Mouse (Mus musculus) thymus, adult 2 months (tissue): ENCODE results near the gene Gm21773. TPM values are rescaled to one million over a fixed set of nuclear protein-coding genes. Genes with fewer than 3 reads are reported as not detected.
"Not testable (repeated sequence)": the region's sequence is repeated elsewhere in the genome, so short reads cannot be mapped to it uniquely, and the experiment has no call there.

Experiments
- DNase-seq: peaks from one replicate; pipeline ENCODE4 v3.0.0; 2021
- H3K27ac ChIP-seq: fragments of 200-500 bp; 2 replicates; pipeline ENCODE4 v1.5.1; 2012; ENCODE audit warnings: low read length, control low read depth; ENCODE audit not compliant: control insufficient read depth, insufficient read depth
- H3K27me3 ChIP-seq: fragments of 200-500 bp; 2 replicates; pipeline ENCODE4 v1.6.1; 2012; ENCODE audit warnings: mild to moderate bottlenecking, low read length, moderate library complexity, mixed read lengths; ENCODE audit not compliant: control insufficient read depth, insufficient read depth
- H3K36me3 ChIP-seq: fragments of 200-500 bp; 2 replicates; pipeline ENCODE4 v1.6.1; 2012; ENCODE audit warnings: mild to moderate bottlenecking, low read length, moderate library complexity; ENCODE audit not compliant: control insufficient read depth, insufficient read depth
- H3K4me1 ChIP-seq: fragments of 200-500 bp; replicated peaks from 2 replicates; pipeline ENCODE4 v1.6.1; 2012; ENCODE audit warnings: low read length; ENCODE audit not compliant: control insufficient read depth, insufficient read depth
- H3K4me3 ChIP-seq: fragments of 200-500 bp; 2 replicates; pipeline ENCODE4 v1.5.1; 2012; ENCODE audit warnings: mild to moderate bottlenecking, low read length, control low read depth, moderate library complexity; ENCODE audit not compliant: control insufficient read depth, insufficient read depth
- WGBS: fragments of 180-500 bp; shearing (Covaris S2); methylation state at CpG from one replicate; pipeline ENCODE4 v1.1.7; 2018; 5-methylcytosine and 5-hydroxymethylcytosine counted together
- polyA plus RNA-seq: library from polyadenylated mRNA; depleted of rRNA; stranded (reverse); fragments of >200 nt; gene quantifications from 2 replicates; pipeline ENCODE4 v1.2.3, GENCODE M21; 2012; rRNA removed

Gm21773 gene
- polyA plus RNA-seq = not detected in 2 replicates

DNA sequence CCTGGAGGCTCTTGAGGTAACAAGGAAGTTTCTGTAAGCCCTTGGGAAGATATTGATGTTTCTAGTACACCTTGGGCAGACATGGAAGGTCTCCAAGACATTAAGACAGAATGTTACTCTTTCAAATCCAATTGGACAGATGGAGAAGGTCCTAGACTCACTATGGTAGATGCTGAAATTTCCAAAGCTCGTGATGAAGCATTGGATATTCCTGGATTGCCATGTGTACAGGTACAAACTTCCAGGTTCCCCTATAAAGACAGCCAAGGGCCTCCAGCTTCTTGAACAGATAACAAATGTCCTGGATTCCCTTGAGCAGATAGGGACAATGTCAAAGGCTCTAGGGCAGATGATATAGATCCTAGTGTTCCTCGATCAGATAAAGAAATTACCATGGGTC, at the start of gene Gm21773:
Gene Gm21773 (minus strand): TSS at position 101 of the 400 bp plus-strand sequence.
- WGBS = no CpG with 5 or more reads among the region's 2 CpGs
- H3K27me3 ChIP-seq, H3K4me3 ChIP-seq, DNase-seq, H3K36me3 ChIP-seq, H3K4me1 ChIP-seq, H3K27ac ChIP-seq: not testable (repeated sequence)
